Mouse (Mus musculus) ovary, postnatal 10 days (tissue): Measurements from ENCODE around the gene Cep57.

ENCODE experiments used
- DNase-seq: peaks from one replicate; pipeline ENCODE4 v3.0.0; 2022; ENCODE audit warnings: low spot score

The Cep57 gene

GRCm38 (mm10) chr9:13826832-13827405 is at the start of gene Cep57:
Gene Cep57, minus strand, starts transcription at chr9:13827107.
- DNase-seq = peak; percentile 85

GRCm38 (mm10) chr9:13875340-13875739 is 48.4 kb upstream of the Cep57 start:
- no peak for DNase-seq

- no peak for DNase-seq
Measured at GRCm38 (mm10) chr9:13874359-13874758, 47.5 kb upstream of the Cep57 start.

- no peak for DNase-seq
Measured at GRCm38 (mm10) chr9:13871631-13872030, 44.7 kb upstream of the Cep57 start.

GRCm38 (mm10) chr9:13867646-13868045 is 40.7 kb upstream of the Cep57 start:
- no peak for DNase-seq

- DNase-seq = no peak
Measured at GRCm38 (mm10) chr9:13856777-13857176, 29.9 kb upstream of the Cep57 start.

GRCm38 (mm10) chr9:13856247-13856646 is 29.3 kb upstream of the Cep57 start:
- DNase-seq = no peak

- no peak for DNase-seq
Measured at GRCm38 (mm10) chr9:13853876-13854275, 27.0 kb upstream of the Cep57 start.

GRCm38 (mm10) chr9:13848481-13849480 is 21.9 kb upstream of the Cep57 start:
- no peak for DNase-seq

- DNase-seq = no peak
Measured at GRCm38 (mm10) chr9:13847591-13847990, 20.7 kb upstream of the Cep57 start.

- no peak for DNase-seq
Measured at GRCm38 (mm10) chr9:13836726-13837125, 9.8 kb upstream of the Cep57 start.

GRCm38 (mm10) chr9:13835256-13835655 is 8.3 kb upstream of the Cep57 start:
- DNase-seq = no peak

- DNase-seq = no peak
Measured at GRCm38 (mm10) chr9:13828087-13828441, 1.2 kb upstream of the Cep57 start.

- DNase-seq = peak; percentile 94
Measured at GRCm38 (mm10) chr9:13827406-13828086, 639 bp upstream of the Cep57 start, which contains the start of gene Fam76b. Gene Fam76b, plus strand, starts transcription at chr9:13827716.

GRCm38 (mm10) chr9:13826391-13826805 is 509 bp downstream of the Cep57 start:
- peak; percentile 59 for DNase-seq

GRCm38 (mm10) chr9:13825896-13826295 is 1.0 kb downstream of the Cep57 start:
- DNase-seq = no peak

GRCm38 (mm10) chr9:13820774-13821173 is 6.1 kb downstream of the Cep57 start:
- no peak for DNase-seq

- no peak for DNase-seq
Measured at GRCm38 (mm10) chr9:13818369-13818768, 8.5 kb downstream of the Cep57 start.

- DNase-seq = no peak
Measured at GRCm38 (mm10) chr9:13809937-13810336, 17.0 kb downstream of the Cep57 start.

GRCm38 (mm10) chr9:13807657-13808056 is 19.2 kb downstream of the Cep57 start:
- DNase-seq = no peak

GRCm38 (mm10) chr9:13806854-13807253 is 20.1 kb downstream of the Cep57 start:
- no peak for DNase-seq

GRCm38 (mm10) chr9:13804480-13804879 is 22.4 kb downstream of the Cep57 start:
- no peak for DNase-seq

GRCm38 (mm10) chr9:13794756-13795155 is 32.2 kb downstream of the Cep57 start:
- DNase-seq = no peak
